Mouse (Mus musculus) layer of hippocampus, adult 8-10 months (tissue): ENCODE measurements around the gene Ak2. TPM values are rescaled to one million over a fixed set of nuclear protein-coding genes. Genes with fewer than 3 reads are reported as not detected.

Experiments
- DNase-seq, 2 experiments: peaks; one replicate each; pipeline ENCODE4 v3.0.0; 2022; ENCODE audit warnings: low spot score in 2 of 2
- total RNA-seq, 4 experiments: library from RNA; stranded (reverse); gene quantifications; 2 replicates each; pipeline ENCODE4 v1.2.4; 2022

Gene Ak2
- 10 to 100 TPM; 26.3 to 32.0 (median 27.8) TPM for total RNA-seq

- no peak for DNase-seq
These were observed at the start of gene Ak2 for GRCm38 (mm10) chr4:128991500-128992008. TSS of gene Ak2 (plus strand) at chr4:128991958.

- no peak for DNase-seq
These were observed 49.4 kb upstream of the Ak2 start for GRCm38 (mm10) chr4:128942346-128942745.

- DNase-seq = no peak
These were observed 45.0 kb upstream of the Ak2 start for GRCm38 (mm10) chr4:128946736-128947135.

GRCm38 (mm10) chr4:128947326-128947933, 44.3 kb upstream of the Ak2 start:
- DNase-seq = no peak

GRCm38 (mm10) chr4:128948137-128948674, 43.6 kb upstream of the Ak2 start:
- no peak for DNase-seq

- DNase-seq = no peak
These were observed 42.2 kb upstream of the Ak2 start for GRCm38 (mm10) chr4:128949470-128950005.

- no peak for DNase-seq
These were observed 41.3 kb upstream of the Ak2 start for GRCm38 (mm10) chr4:128950461-128950860.

- no peak for DNase-seq
These were observed 37.9 kb upstream of the Ak2 start for GRCm38 (mm10) chr4:128953851-128954250.

GRCm38 (mm10) chr4:128957155-128957911, 34.4 kb upstream of the Ak2 start:
- DNase-seq = no peak

- no peak for DNase-seq
These were observed 33.6 kb upstream of the Ak2 start for GRCm38 (mm10) chr4:128958156-128958555.

GRCm38 (mm10) chr4:128958849-128959248, 32.9 kb upstream of the Ak2 start:
- DNase-seq = no peak

GRCm38 (mm10) chr4:128959676-128960075, 32.1 kb upstream of the Ak2 start:
- no peak for DNase-seq

GRCm38 (mm10) chr4:128961301-128962028, 30.3 kb upstream of the Ak2 start:
- DNase-seq = no peak

- peak; percentile 87 to 90 for DNase-seq
These were observed 29.5 kb upstream of the Ak2 start, which contains the start of gene Azin2 for GRCm38 (mm10) chr4:128962029-128962925. TSS of gene Azin2 (minus strand) at chr4:128962442.

GRCm38 (mm10) chr4:128962926-128963290, 28.9 kb upstream of the Ak2 start:
- no peak for DNase-seq

GRCm38 (mm10) chr4:128966751-128967150, 25.0 kb upstream of the Ak2 start:
- peak in 1 of 2 experiments; percentile 25 for DNase-seq

- DNase-seq = no peak
These were observed 22.7 kb upstream of the Ak2 start for GRCm38 (mm10) chr4:128969081-128969480.

GRCm38 (mm10) chr4:128969607-128970416, 21.9 kb upstream of the Ak2 start:
- no peak for DNase-seq

GRCm38 (mm10) chr4:128970417-128970807, 21.3 kb upstream of the Ak2 start:
- DNase-seq = no peak
